Mouse (Mus musculus) gastrocnemius, postnatal 25 days (tissue): ENCODE measurements around the gene Rnf20. TPM values are rescaled to one million over a fixed set of nuclear protein-coding genes. Genes with fewer than 3 reads are reported as not detected.
"Not testable (repeated sequence)": the region's sequence is repeated elsewhere in the genome, so short reads cannot be mapped to it uniquely, and the experiment has no call there.

ENCODE experiments used
- DNase-seq: peaks from one replicate; pipeline ENCODE4 v3.0.0; 2022
- long read RNA-seq, 2 experiments: library from polyadenylated mRNA; stranded (forward); transcript quantifications; one replicate each; pipeline ENCODE4 v2.0.0; 2021
- total RNA-seq, 2 experiments: library from RNA; stranded (reverse); gene quantifications; 1 replicate in 1 of 2; 2 replicates in 1 of 2; pipeline ENCODE4 v1.2.3; 2021

The Rnf20 gene
- 10 to 100 TPM; 26.3 to 26.7 TPM for total RNA-seq
- long read RNA-seq, experiment 1, partial matches to known transcripts, result 3 of 3 reads
- long read RNA-seq, experiment 1, other reads (novel, unspliced or antisense), result 0 of 3 reads
- long read RNA-seq, experiment 2, full-length matches to known transcripts, result 3 of 10 reads
- long read RNA-seq, experiment 2, partial matches to known transcripts, result 6 of 10 reads
- long read RNA-seq, experiment 2, other reads (novel, unspliced or antisense), result 1 of 10 reads

DNA sequence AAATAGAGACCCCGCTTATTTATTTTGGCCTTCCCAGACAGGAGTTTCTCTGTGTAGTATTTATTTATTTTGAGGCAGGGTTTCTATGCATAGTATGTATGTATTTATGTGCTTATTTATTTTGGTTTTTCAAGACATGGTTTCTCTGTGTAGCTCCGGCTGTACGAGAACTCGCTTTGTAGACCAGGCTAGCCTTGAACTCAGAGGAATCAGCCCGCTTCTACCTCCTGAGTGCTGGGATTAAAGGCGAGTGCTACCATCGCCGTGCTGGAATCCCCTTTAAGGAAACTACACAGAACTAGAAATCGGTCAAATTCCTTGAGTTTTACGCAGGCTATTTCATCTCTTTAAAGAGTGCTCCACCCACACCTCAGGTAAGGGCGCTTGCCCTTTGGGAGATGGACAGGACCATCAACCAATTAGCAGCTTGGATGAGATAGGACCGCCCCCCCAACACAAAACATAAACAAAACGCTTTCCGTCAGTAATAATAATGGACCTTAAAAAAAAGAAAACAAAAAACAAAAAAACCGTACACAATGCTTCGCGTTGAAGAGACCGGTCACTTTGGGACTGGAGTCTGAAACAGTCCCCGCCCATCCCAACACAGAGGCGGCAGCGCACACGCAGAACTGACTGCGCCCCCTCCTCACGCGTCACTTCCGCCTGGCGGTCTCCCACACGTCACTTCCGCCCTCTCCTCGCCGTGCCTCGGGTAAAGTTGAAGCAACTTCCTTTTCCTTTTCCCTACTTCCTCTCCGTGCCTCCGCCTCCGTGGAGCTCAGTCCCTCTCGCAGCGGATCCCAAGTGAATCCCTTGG lies at the start of gene Rnf20:
TSS of gene Rnf20 (plus strand) at position 688 of the 820 bp plus-strand sequence.
- peak; percentile 95 for DNase-seq

DNA sequence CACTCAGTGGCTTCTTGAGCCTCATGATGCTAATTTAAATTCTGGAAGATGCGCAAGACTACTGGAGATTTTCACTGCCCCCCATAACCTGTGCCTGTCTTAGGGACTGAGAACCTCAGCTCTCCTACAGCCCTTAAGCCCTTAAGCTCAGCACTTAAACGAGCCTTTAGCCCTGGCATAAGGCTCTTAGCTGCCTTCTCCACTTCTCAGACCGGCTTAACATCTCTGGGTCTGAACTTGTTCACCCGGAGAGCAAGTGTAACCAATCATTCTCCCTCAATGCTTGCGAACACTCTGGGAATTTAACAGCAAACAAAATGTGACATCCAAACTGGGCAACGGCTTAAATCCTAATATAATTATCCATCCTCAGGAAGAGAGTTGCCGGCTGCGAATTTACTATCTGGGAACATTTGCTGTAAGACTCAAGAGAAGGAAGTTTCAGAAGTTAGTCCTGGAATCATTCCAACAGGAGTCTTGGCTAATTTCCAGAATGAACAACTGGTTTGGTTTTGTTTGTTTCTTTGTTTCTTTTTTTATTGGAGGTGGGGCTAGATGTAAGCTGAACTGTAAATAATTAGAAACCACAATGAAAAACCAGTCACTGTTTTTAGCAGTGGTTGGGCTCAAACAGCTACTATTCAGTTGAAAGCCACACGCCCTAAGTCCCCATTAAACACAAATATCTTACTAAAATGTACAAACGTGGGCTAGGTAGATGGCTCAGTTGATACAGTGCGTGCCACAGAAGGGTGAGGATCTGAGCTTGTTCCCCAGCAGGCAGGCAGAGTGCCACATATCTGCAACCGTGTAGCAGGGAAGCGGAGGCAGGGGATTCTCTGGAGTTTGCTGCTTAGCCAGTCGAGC lies 47.6 kb upstream of the Rnf20 start:
- no peak for DNase-seq

DNA sequence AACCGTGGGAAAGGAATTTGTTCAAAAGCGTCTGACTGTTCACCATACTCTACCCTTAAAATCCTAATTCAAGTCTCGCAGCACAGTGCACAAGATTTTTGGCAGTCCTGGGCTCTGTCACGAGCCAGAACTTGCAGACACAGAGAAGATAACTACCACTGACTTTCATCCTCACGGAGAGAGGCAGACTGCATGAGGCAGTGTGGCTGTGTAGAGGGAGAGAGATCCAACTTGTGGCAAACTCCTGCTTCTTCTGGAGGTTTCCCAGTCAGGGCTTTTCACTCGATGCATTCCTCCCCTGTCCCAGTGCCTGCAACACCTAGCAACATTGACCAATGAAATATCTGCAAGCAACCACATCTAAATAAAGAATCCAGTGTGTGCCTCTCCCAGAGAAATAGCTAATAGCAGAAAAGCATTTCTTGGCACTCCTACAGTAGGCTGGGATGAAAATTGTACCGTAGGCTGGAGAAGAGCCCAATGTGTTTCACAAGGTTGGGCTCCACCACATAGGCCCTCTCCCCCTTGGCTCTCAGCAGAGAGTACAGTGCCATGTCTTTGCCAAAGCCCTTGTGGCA lies 46.2 kb upstream of the Rnf20 start:
- DNase-seq, result no peak

GRCm38 (mm10) chr4:49586811-49587210 lies 45.0 kb upstream of the Rnf20 start:
- DNase-seq, result peak; percentile 82

DNA sequence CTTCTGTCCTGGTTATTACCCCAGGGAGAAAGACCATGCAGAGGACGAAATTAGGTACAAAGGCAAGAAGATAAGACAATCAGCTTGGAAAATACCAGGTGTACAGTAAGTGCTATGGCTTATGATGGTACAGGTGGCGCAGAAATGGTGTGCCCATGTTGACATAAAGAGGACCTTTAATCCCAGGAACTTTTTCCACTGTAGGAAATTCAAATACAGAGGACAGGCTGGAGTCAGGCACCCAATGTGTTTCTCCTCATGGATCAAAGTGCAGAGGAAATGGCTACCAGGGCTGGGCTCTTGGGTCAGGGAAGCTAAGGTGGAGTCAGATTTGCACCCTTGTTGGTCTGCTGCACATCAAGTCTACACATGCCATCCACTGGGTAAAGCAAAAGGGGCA lies 41.7 kb upstream of the Rnf20 start:
- DNase-seq, result no peak

- no peak for DNase-seq
These were observed 35.0 kb upstream of the Rnf20 start for GRCm38 (mm10) chr4:49596846-49597182.

GRCm38 (mm10) chr4:49597183-49598100 lies 34.4 kb upstream of the Rnf20 start, which contains the start of gene Tmem246:
TSS of gene Tmem246 (minus strand) at chr4:49597876.
- peak; percentile 78 for DNase-seq

- no peak for DNase-seq
These were observed 28.6 kb upstream of the Rnf20 start for GRCm38 (mm10) chr4:49603161-49603560.

GRCm38 (mm10) chr4:49604016-49604546 lies 27.7 kb upstream of the Rnf20 start:
- no peak for DNase-seq

- DNase-seq, result no peak
These were observed 27.2 kb upstream of the Rnf20 start for GRCm38 (mm10) chr4:49604616-49605015.

DNA sequence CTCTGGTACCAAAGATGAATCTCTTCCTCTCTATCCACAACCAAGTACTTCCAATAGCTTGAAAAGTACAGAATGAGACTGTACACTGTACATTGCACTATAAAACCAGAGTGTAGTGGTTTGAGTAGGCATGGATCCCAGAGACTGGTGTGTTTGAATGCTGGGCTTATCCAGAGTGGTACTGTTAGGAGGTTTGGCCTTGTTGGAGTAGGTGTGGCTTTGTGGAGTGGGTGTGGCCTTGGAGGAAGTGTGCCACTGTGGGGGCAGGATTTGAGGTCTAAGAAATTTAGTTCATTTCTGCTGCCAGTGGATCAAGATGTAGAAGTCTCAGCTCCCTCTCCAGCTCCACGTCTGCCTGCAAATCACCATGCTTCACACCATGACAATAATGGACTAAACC lies 26.3 kb upstream of the Rnf20 start:
- no peak for DNase-seq

- no peak for DNase-seq
These were observed 14.9 kb upstream of the Rnf20 start for GRCm38 (mm10) chr4:49616924-49617323.

- not testable (repeated sequence) for DNase-seq
These were observed 11.9 kb upstream of the Rnf20 start for GRCm38 (mm10) chr4:49619861-49620260.

DNA sequence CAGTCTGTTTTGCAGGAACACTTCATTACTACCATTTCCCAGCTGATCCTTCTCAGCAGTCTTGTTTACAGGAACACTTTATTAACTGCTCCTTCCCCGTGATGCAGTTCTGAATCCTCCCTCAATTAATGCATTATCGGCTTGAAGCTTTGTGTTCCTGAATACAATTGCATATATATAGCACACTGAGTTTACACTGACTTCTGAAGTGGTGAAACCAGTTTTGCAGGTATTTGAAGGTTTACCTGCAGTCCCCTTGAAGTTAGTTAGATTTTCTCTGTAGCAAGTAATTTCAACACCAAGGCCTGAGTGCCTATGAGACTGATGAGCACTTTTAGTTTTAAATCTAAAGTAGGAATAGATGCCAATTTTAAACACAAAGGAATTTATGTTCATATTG lies 9.5 kb upstream of the Rnf20 start:
- no peak for DNase-seq

GRCm38 (mm10) chr4:49623916-49624315 lies 7.9 kb upstream of the Rnf20 start:
- DNase-seq, result no peak

GRCm38 (mm10) chr4:49624969-49625368 lies 6.8 kb upstream of the Rnf20 start:
- DNase-seq, result not testable (repeated sequence)

DNA sequence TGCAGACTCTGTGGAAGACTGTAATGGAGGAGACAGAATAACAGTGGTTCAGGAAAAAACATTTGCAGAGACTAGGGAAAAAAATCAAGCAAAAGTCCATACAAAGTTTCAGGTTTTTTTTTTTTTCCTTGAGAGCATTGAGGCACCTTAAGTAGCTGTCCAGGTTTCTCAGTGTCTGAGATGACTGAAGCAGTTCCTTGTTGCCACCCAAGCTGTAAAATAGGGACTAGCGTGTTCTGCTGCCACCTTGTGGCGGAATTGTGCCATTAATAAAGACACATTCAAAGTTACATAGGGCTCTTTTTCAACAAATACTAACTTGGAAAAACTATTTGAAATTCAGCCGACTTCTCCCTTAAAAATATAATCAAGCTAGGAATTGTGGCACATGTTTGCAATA lies 4.8 kb upstream of the Rnf20 start:
- peak; percentile 38 for DNase-seq

- DNase-seq, result no peak
These were observed 2.9 kb upstream of the Rnf20 start for GRCm38 (mm10) chr4:49628941-49629340.

DNA sequence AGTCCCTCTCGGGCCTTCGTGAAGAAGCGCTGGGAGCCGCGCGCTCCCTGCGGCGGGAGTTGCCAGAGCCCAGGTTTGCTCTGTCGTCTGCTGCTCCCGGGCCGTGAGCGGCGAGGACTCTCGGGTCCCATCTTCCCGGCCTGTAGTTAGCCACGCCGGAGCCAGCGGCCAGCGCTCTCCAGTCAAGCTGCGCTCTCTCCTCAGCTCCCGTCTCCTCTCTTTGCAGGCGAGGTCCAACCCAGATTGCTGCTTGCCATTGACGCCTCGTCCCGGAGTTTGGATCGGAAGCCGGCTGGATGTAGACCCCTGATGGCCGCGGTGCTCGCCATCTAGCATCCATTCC lies 304 bp downstream of the Rnf20 start:
- no peak for DNase-seq

- no peak for DNase-seq
These were observed 6.0 kb downstream of the Rnf20 start for GRCm38 (mm10) chr4:49637821-49638220.

- no peak for DNase-seq
These were observed 8.1 kb downstream of the Rnf20 start for GRCm38 (mm10) chr4:49639913-49640312.
